Mouse (Mus musculus): Measurements from ENCODE around the gene Pde4d. TPM values are rescaled to one million over a fixed set of nuclear protein-coding genes. Genes with fewer than 3 reads are reported as not detected.
A peak's percentile ranks its signal among the peaks of the same experiment; 100 is the strongest.

Gene Pde4d
- polyA plus RNA-seq, 1 experiment from 2014 or later = 14.6 TPM

DNA sequence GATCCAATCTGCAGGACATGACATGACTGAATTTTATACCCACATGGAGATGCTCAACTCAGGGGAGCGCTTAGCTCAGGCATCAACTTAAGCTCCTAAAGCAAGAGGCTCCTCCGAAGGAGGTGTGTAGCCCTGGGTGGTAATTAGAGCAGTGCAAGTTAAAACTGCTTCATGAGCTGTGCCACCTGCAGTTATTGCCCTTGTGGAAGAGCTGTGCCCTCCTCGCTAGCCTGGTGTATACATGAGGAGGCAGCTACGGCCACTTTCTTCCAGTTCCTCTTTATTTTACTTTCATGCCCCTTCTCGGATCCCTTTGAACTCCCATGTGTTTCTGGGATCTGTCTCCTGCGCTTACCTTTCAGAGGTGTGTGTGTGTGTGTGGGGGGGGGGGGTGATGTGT is 1358.3 kb downstream of the Pde4d start:
- Histone ChIP-seq H3K4me1 (ENCODE audit: control insufficient read depth, insufficient read depth, low read length) (no peaks in the 10 kb centered on the region), H3K27me3 (ENCODE audit: control insufficient read depth, insufficient read depth, low read length) (no peaks in the 10 kb centered on the region), H3K9ac (replicated peaks; ENCODE audit: low read length) (no peak overlapping the region), H3K27ac (replicated peaks; ENCODE audit: low read depth, low read length) (no peak overlapping the region), H3K9me3 (replicated peaks; ENCODE audit: control insufficient read depth, low read length) (no peaks in the 10 kb centered on the region), H3K36me3 (replicated peaks; ENCODE audit: control insufficient read depth, insufficient read depth, low read depth, low read length) (no peaks in the 10 kb centered on the region), H3K4me2 (ENCODE audit: low read depth, low read length) (no peak overlapping the region), H3K4me3 (ENCODE audit: low read depth, low read length) (no peak overlapping the region)
- WGBS = 69% methylated on average over 6 of the region's 6 CpGs
- no peak for DNase-seq (ENCODE audit: low spot score)
- no peak for ATAC-seq (replicated peaks; ENCODE audit: insufficient number of reproducible peaks, low FRiP score, low TSS enrichment, low read depth)

DNA sequence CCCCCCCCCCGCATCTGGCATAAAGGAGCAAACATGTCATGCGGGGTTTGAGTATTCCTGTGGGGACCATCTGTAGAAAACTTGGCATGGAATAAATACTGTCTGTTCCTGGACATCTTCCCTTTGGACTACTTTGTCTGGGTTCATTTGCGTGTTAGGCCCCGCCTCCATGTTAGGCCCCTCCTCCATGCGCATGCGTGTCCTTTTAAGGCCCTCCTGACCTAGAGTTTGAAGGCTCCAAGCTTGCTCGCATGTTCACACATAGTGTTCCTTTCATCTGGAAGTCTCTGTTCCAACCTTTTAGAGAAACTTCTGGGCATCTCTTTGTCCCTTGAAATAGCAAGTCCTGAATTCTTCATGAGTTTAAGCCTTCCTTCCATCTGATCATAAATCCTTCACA is 1359.2 kb downstream of the Pde4d start:
- Histone ChIP-seq H3K27me3 (ENCODE audit: control insufficient read depth, insufficient read depth, low read length) (no peaks in the 10 kb centered on the region), H3K9ac (replicated peaks; ENCODE audit: low read length) (no peak overlapping the region), H3K4me2 (ENCODE audit: low read depth, low read length) (no peak overlapping the region), H3K4me3 (ENCODE audit: low read depth, low read length) (no peak overlapping the region), H3K27ac (replicated peaks; ENCODE audit: low read depth, low read length) (no peak overlapping the region), H3K4me1 (ENCODE audit: control insufficient read depth, insufficient read depth, low read length) (no peaks in the 10 kb centered on the region), H3K36me3 (replicated peaks; ENCODE audit: control insufficient read depth, insufficient read depth, low read depth, low read length) (no peaks in the 10 kb centered on the region), H3K9me3 (replicated peaks; ENCODE audit: control insufficient read depth, low read length) (no peaks in the 10 kb centered on the region)
- ATAC-seq (replicated peaks; ENCODE audit: insufficient number of reproducible peaks, low FRiP score, low TSS enrichment, low read depth) (no peak), DNase-seq (ENCODE audit: low spot score) (no peak)
- 89% methylated on average over 7 of the region's 7 CpGs for WGBS

DNA sequence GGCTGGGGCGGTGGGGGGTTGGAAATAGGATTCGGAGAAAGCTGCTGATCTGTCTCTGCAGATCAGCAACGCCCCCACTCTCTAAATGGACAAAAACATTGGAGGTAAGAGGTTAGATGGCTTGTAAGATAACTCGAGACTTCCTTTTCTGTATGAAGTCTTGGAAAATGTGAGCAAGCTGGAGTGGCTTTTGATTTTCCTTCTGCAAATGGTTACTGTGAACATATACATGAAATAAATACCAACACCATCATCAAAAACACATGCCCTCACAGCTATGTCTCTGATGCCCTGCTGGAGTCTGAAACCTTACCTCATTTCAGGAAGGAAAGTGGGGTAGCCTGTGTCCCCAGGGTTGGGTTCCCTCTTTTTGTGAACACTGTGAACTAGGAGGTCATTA is 1359.9 kb downstream of the Pde4d start:
- ATAC-seq (replicated peaks; ENCODE audit: insufficient number of reproducible peaks, low FRiP score, low TSS enrichment, low read depth) (peak; percentile 66; the same call in 1 of the 2 replicates), DNase-seq (ENCODE audit: low spot score) (peak; percentile 77)
- Histone ChIP-seq H3K27me3 (ENCODE audit: control insufficient read depth, insufficient read depth, low read length) (no peaks in the 10 kb centered on the region), H3K4me3 (ENCODE audit: low read depth, low read length) (no peak overlapping the region), H3K36me3 (replicated peaks; ENCODE audit: control insufficient read depth, insufficient read depth, low read depth, low read length) (no peaks in the 10 kb centered on the region), H3K9ac (replicated peaks; ENCODE audit: low read length) (no peak overlapping the region), H3K4me2 (ENCODE audit: low read depth, low read length) (no peak overlapping the region), H3K4me1 (ENCODE audit: control insufficient read depth, insufficient read depth, low read length) (no peaks in the 10 kb centered on the region), H3K27ac (replicated peaks; ENCODE audit: low read depth, low read length) (no peak overlapping the region), H3K9me3 (replicated peaks; ENCODE audit: control insufficient read depth, low read length) (no peaks in the 10 kb centered on the region)
- 52% methylated on average over 4 of the region's 4 CpGs for WGBS

GRCm38 (mm10) chr13:109813924-109814323 is 1364.2 kb downstream of the Pde4d start:
- 69% methylated on average over 4 of the region's 4 CpGs for WGBS
- H3K36me3 ChIP-seq (replicated peaks; ENCODE audit: control insufficient read depth, insufficient read depth, low read depth, low read length) = no peaks in the 10 kb centered on the region
- no peak overlapping the region for H3K27ac ChIP-seq (replicated peaks; ENCODE audit: low read depth, low read length)
- no peaks in the 10 kb centered on the region for H3K27me3 ChIP-seq (ENCODE audit: control insufficient read depth, insufficient read depth, low read length)
- DNase-seq (ENCODE audit: low spot score) (no peak), ATAC-seq (replicated peaks; ENCODE audit: insufficient number of reproducible peaks, low FRiP score, low TSS enrichment, low read depth) (no peak)
- no peak overlapping the region for H3K4me2 ChIP-seq (ENCODE audit: low read depth, low read length)
- H3K9ac ChIP-seq (replicated peaks; ENCODE audit: low read length) = no peak overlapping the region
- no peaks in the 10 kb centered on the region for H3K4me1 ChIP-seq (ENCODE audit: control insufficient read depth, insufficient read depth, low read length)
- H3K9me3 ChIP-seq (replicated peaks; ENCODE audit: control insufficient read depth, low read length) = no peaks in the 10 kb centered on the region
- no peak overlapping the region for H3K4me3 ChIP-seq (ENCODE audit: low read depth, low read length)

DNA sequence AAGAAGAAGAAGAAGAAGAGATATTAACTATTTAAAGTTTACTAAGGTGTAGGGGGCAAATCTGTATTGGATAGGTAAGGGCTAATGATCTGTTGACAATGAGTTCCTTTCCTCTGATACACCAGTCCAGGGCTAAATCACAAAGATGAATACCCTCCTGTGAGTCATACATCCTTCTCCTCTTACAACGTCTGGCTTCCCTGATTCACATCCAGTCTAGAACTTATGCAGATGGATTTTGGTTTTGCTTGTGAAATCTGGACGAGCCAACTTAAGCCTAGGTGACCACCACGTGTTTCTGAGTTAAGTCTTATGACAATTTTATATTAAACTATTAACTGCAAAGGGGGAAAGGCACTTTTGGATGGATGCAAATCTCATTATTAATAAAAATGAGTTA is 1369.3 kb downstream of the Pde4d start:
- H3K27me3 ChIP-seq (ENCODE audit: control insufficient read depth, insufficient read depth, low read length) = no peaks in the 10 kb centered on the region
- no peak overlapping the region for H3K4me2 ChIP-seq (ENCODE audit: low read depth, low read length)
- no peaks in the 10 kb centered on the region for H3K36me3 ChIP-seq (replicated peaks; ENCODE audit: control insufficient read depth, insufficient read depth, low read depth, low read length)
- WGBS = 71% methylated on average over 3 of the region's 3 CpGs
- H3K9me3 ChIP-seq (replicated peaks; ENCODE audit: control insufficient read depth, low read length) = no peaks in the 10 kb centered on the region
- no peak overlapping the region for H3K27ac ChIP-seq (replicated peaks; ENCODE audit: low read depth, low read length)
- no peak overlapping the region for H3K9ac ChIP-seq (replicated peaks; ENCODE audit: low read length)
- no peak for ATAC-seq (replicated peaks; ENCODE audit: insufficient number of reproducible peaks, low FRiP score, low TSS enrichment, low read depth)
- no peak overlapping the region for H3K4me3 ChIP-seq (ENCODE audit: low read depth, low read length)
- no peak for DNase-seq (ENCODE audit: low spot score)
- H3K4me1 ChIP-seq (ENCODE audit: control insufficient read depth, insufficient read depth, low read length) = peaks cover 7% of the 10 kb centered on the region

- Histone ChIP-seq H3K36me3 (replicated peaks; ENCODE audit: control insufficient read depth, insufficient read depth, low read depth, low read length) (no peaks in the 10 kb centered on the region), H3K9me3 (replicated peaks; ENCODE audit: control insufficient read depth, low read length) (no peaks in the 10 kb centered on the region), H3K4me3 (ENCODE audit: low read depth, low read length) (no peak overlapping the region), H3K9ac (replicated peaks; ENCODE audit: low read length) (no peak overlapping the region), H3K27me3 (ENCODE audit: control insufficient read depth, insufficient read depth, low read length) (no peaks in the 10 kb centered on the region), H3K4me2 (ENCODE audit: low read depth, low read length) (no peak overlapping the region), H3K27ac (replicated peaks; ENCODE audit: low read depth, low read length) (no peak overlapping the region; the same call in 1 of the 2 replicates), H3K4me1 (ENCODE audit: control insufficient read depth, insufficient read depth, low read length) (peaks cover 7% of the 10 kb centered on the region)
- 69% methylated on average over 3 of the region's 3 CpGs for WGBS
- ATAC-seq (replicated peaks; ENCODE audit: insufficient number of reproducible peaks, low FRiP score, low TSS enrichment, low read depth) (no peak), DNase-seq (ENCODE audit: low spot score) (no peak)
Measured at GRCm38 (mm10) chr13:109820141-109820540, 1370.4 kb downstream of the Pde4d start.

- DNase-seq (ENCODE audit: low spot score) (no peak), ATAC-seq (replicated peaks; ENCODE audit: insufficient number of reproducible peaks, low FRiP score, low TSS enrichment, low read depth) (no peak)
- Histone ChIP-seq H3K27me3 (ENCODE audit: control insufficient read depth, insufficient read depth, low read length) (no peaks in the 10 kb centered on the region), H3K4me2 (ENCODE audit: low read depth, low read length) (no peak overlapping the region), H3K9ac (replicated peaks; ENCODE audit: low read length) (no peak overlapping the region), H3K4me1 (ENCODE audit: control insufficient read depth, insufficient read depth, low read length) (peaks cover 7% of the 10 kb centered on the region), H3K36me3 (replicated peaks; ENCODE audit: control insufficient read depth, insufficient read depth, low read depth, low read length) (no peaks in the 10 kb centered on the region), H3K9me3 (replicated peaks; ENCODE audit: control insufficient read depth, low read length) (no peaks in the 10 kb centered on the region), H3K4me3 (ENCODE audit: low read depth, low read length) (no peak overlapping the region), H3K27ac (replicated peaks; ENCODE audit: low read depth, low read length) (no peak overlapping the region)
- 55% methylated on average over 3 of the region's 3 CpGs for WGBS
Measured at GRCm38 (mm10) chr13:109820866-109821265, 1371.1 kb downstream of the Pde4d start.

GRCm38 (mm10) chr13:109821725-109822412 is 1372.1 kb downstream of the Pde4d start:
- Histone ChIP-seq H3K4me3 (ENCODE audit: low read depth, low read length) (no peak overlapping the region), H3K4me1 (ENCODE audit: control insufficient read depth, insufficient read depth, low read length) (peaks cover 7% of the 10 kb centered on the region), H3K9ac (replicated peaks; ENCODE audit: low read length) (peak overlapping the region; percentile 30; the same call in 1 of the 2 replicates), H3K4me2 (ENCODE audit: low read depth, low read length) (peak overlapping the region; percentile 28; the same call in 1 of the 2 replicates), H3K27me3 (ENCODE audit: control insufficient read depth, insufficient read depth, low read length) (no peaks in the 10 kb centered on the region), H3K27ac (replicated peaks; ENCODE audit: low read depth, low read length) (peak overlapping the region; percentile 81), H3K36me3 (replicated peaks; ENCODE audit: control insufficient read depth, insufficient read depth, low read depth, low read length) (no peaks in the 10 kb centered on the region), H3K9me3 (replicated peaks; ENCODE audit: control insufficient read depth, low read length) (no peaks in the 10 kb centered on the region)
- peak; percentile 29 for DNase-seq (ENCODE audit: low spot score)
- 10% methylated on average over 8 of the region's 8 CpGs for WGBS
- no peak; the same call in 1 of the 2 replicates for ATAC-seq (replicated peaks; ENCODE audit: insufficient number of reproducible peaks, low FRiP score, low TSS enrichment, low read depth)

Data from embryonic facial prominence, embryonic 11.5 days (tissue).